Mouse (Mus musculus): ENCODE data around the gene Acbd5. TPM values are rescaled to one million over a fixed set of nuclear protein-coding genes. Genes with fewer than 3 reads are reported as not detected.

Gene Acbd5
- total and polyA plus RNA-seq, 3 experiments, result 6.3 to 6.5 TPM; not detected in 1

- H3K27ac ChIP-seq (ENCODE audit: control insufficient read depth, low read depth, low read length), result no peak overlapping the region
- peaks cover 0 to 1% of the 10 kb centered on the region in 2 experiments; a peak in 2 of 4 replicates for H3K4me1 ChIP-seq (ENCODE audit: control insufficient read depth in 1 of 2, insufficient read depth in 2 of 2, low read length in 2 of 2)
Observed at GRCm38 (mm10) chr2:23021320-23021719, 46.6 kb upstream of the Acbd5 start.

DNA sequence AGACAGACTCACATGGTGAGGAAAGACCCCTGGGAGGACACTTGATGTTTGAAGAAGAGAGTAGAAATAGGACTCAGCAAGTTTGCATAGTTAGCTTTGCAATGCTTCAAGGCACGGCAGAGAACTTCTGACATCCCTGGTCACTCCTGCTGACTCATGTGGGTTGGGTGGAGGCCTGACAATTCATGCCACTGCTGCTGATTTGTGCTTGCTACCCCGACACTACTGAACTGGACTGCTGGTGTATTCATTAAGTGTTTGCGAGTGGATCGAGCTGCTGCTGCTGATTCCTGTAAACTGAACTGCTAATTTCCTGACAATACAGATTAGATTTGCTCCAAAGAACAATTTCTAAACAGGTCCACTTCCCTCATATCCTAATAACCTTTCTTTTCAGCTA lies 46.2 kb upstream of the Acbd5 start:
- TF ChIP-seq CHD2 (IDR thresholded peaks at IDR 0.05; ENCODE audit: low read length), result no peak
- Histone ChIP-seq H3K36me3 (ENCODE audit: control insufficient read depth in 1 of 2, insufficient read depth in 2 of 2, low read length in 2 of 2) (peaks cover 0 to 4% of the 10 kb centered on the region in 2 experiments; a peak in 1 of 4 replicates), H3K4me3 (ENCODE audit: control insufficient read depth in 1 of 2, insufficient read depth in 1 of 2, low read depth in 2 of 2, low read length in 2 of 2) (no peak overlapping the region), H3K79me2 (ENCODE audit: control insufficient read depth, insufficient read depth, low read length, poor library complexity) (peaks cover 28% of the 10 kb centered on the region), H3K4me1 (ENCODE audit: control insufficient read depth in 1 of 2, insufficient read depth in 2 of 2, low read length in 2 of 2) (peaks cover 3 to 5% of the 10 kb centered on the region in 2 experiments; a peak in 3 of 4 replicates), H3K27ac (ENCODE audit: control insufficient read depth, low read depth, low read length) (no peak overlapping the region), H3K9ac (ENCODE audit: control insufficient read depth, low read depth, low read length, poor library complexity, severe bottlenecking) (no peak overlapping the region), H3K9me3 (replicated peaks; ENCODE audit: insufficient read depth, low read length) (no peaks in the 10 kb centered on the region), H3K27me3 (ENCODE audit: control insufficient read depth in 1 of 2, insufficient read depth in 2 of 2, low read length in 2 of 2) (no peaks in the 10 kb centered on the region)
- DNase-seq (ENCODE audit: low read depth, low spot score), result no peak

More at GRCm38 (mm10) chr2:23021320-23021719, 46.6 kb upstream of the Acbd5 start:
- peaks cover 27% of the 10 kb centered on the region for H3K79me2 ChIP-seq (ENCODE audit: control insufficient read depth, insufficient read depth, low read length, poor library complexity)
- H3K9ac ChIP-seq (ENCODE audit: control insufficient read depth, low read depth, low read length, poor library complexity, severe bottlenecking), result no peak overlapping the region
- H3K4me3 ChIP-seq (ENCODE audit: control insufficient read depth in 1 of 2, insufficient read depth in 1 of 2, low read depth in 2 of 2, low read length in 2 of 2), result no peak overlapping the region
- H3K27me3 ChIP-seq (ENCODE audit: control insufficient read depth in 1 of 2, insufficient read depth in 2 of 2, low read length in 2 of 2), result no peaks in the 10 kb centered on the region
- no peaks in the 10 kb centered on the region for H3K9me3 ChIP-seq (replicated peaks; ENCODE audit: insufficient read depth, low read length)
- DNase-seq (ENCODE audit: low read depth, low spot score), result no peak
- TF ChIP-seq POLR2AphosphoS2 (IDR thresholded peaks at IDR 0.05; ENCODE audit: low read length), result no peak
- TF ChIP-seq MXI1 (IDR thresholded peaks at IDR 0.05; ENCODE audit: low read depth, low read length), result no peak
- TF ChIP-seq MYC (IDR thresholded peaks at IDR 0.05; ENCODE audit: low read depth, low read length), result no peak
- no peak for TF ChIP-seq SMC3 (IDR thresholded peaks at IDR 0.05; ENCODE audit: low read depth, low read length)
- no peak for TF ChIP-seq RAD21 (IDR thresholded peaks at IDR 0.05; ENCODE audit: low read depth, low read length)
- no peak for TF ChIP-seq ELF1 (IDR thresholded peaks at IDR 0.05; ENCODE audit: low read depth, low read length)
- no peak for TF ChIP-seq POLR2A (IDR thresholded peaks at IDR 0.05; ENCODE audit: control insufficient read depth in 1 of 2, insufficient read depth in 1 of 2, low read depth in 1 of 2, low read length in 2 of 2, poor library complexity in 1 of 2)
- no peak for TF ChIP-seq ZKSCAN1 (IDR thresholded peaks at IDR 0.05; ENCODE audit: low read depth, low read length)
- no peak for TF ChIP-seq MEF2A (IDR thresholded peaks at IDR 0.05; ENCODE audit: extremely low read depth, insufficient replicate concordance, low read depth, low read length, poor library complexity, severe bottlenecking)
- no peak for TF ChIP-seq RCOR1 (IDR thresholded peaks at IDR 0.05; ENCODE audit: low read depth, low read length)
- TF ChIP-seq NELFE (IDR thresholded peaks at IDR 0.05; ENCODE audit: low read depth, low read length), result no peak
- TF ChIP-seq GATA1 (IDR thresholded peaks at IDR 0.05; ENCODE audit: low read depth, low read length), result no peak
- H3K36me3 ChIP-seq (ENCODE audit: control insufficient read depth in 1 of 2, insufficient read depth in 2 of 2, low read length in 2 of 2), result peaks cover 0 to 4% of the 10 kb centered on the region in 2 experiments; a peak in 1 of 4 replicates

GRCm38 (mm10) chr2:23023023-23023422 lies 44.9 kb upstream of the Acbd5 start:
- Histone ChIP-seq H3K9ac (ENCODE audit: control insufficient read depth, low read depth, low read length, poor library complexity, severe bottlenecking) (no peak overlapping the region), H3K79me2 (ENCODE audit: control insufficient read depth, insufficient read depth, low read length, poor library complexity) (peaks cover 31% of the 10 kb centered on the region), H3K36me3 (ENCODE audit: control insufficient read depth in 1 of 2, insufficient read depth in 2 of 2, low read length in 2 of 2) (peaks cover 0 to 4% of the 10 kb centered on the region in 2 experiments; a peak in 2 of 4 replicates), H3K27me3 (ENCODE audit: control insufficient read depth in 1 of 2, insufficient read depth in 2 of 2, low read length in 2 of 2) (no peaks in the 10 kb centered on the region), H3K4me3 (ENCODE audit: control insufficient read depth in 1 of 2, insufficient read depth in 1 of 2, low read depth in 2 of 2, low read length in 2 of 2) (no peak overlapping the region), H3K4me1 (ENCODE audit: control insufficient read depth in 1 of 2, insufficient read depth in 2 of 2, low read length in 2 of 2) (peaks cover 3 to 7% of the 10 kb centered on the region in 2 experiments; a peak in 3 of 4 replicates), H3K9me3 (replicated peaks; ENCODE audit: insufficient read depth, low read length) (no peaks in the 10 kb centered on the region), H3K27ac (ENCODE audit: control insufficient read depth, low read depth, low read length) (no peak overlapping the region)
- DNase-seq (ENCODE audit: low read depth, low spot score), result no peak
- TF ChIP-seq UBTF (IDR thresholded peaks at IDR 0.05; ENCODE audit: borderline replicate concordance, insufficient read depth, low read depth, low read length) (no peak), E2F4 (IDR thresholded peaks at IDR 0.05; ENCODE audit: borderline replicate concordance, low read depth, low read length) (no peak), ZNF384 (IDR thresholded peaks at IDR 0.05; ENCODE audit: low read depth, low read length) (no peak), SIN3A (IDR thresholded peaks at IDR 0.05; ENCODE audit: low read length) (no peak)

All from MEL (cell line).